Mouse (Mus musculus): ENCODE measurements around the gene Mthfd1l.

Mthfd1l gene

DNA sequence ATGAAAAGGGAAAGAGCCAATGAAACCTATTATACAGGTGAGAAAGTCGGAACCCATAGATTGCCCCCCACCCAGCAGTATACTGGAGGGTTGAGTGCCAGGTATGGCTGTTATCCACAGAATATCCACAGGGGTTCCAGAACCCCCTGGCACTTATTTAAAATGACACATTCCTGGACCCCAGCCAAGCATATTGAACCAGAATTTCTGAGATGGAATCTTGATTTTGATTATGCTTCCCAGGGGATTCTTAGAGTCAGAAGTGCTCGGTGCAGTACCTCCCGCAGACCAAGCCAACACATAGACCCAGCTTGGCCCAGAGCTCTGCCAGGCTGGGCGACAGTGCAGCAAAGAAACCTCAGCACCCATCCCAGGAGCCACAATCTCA is 3.7 kb downstream of the Mthfd1l start:
- DNase-seq (ENCODE audit: low spot score in 2 of 2), result no peak

DNA sequence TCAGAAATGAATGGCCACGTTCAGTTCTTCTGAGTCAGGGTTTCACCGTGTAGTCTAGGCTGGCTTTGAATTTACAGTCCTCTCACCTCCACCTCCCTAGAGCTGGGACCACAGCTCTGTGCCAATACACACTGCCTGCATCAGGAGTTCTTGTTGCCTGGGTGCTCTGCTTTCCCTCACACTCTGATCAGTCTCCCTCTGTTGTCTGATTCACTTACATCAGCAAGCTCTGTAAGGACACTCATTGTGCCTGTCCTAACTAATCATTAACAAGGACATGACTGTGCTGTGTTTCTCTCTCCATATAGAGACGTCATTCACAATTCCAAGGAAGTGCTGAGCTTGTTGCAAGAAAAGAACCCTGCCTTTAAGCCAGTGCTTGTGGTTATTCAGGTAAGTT is 5.4 kb downstream of the Mthfd1l start:
- no peak for DNase-seq (ENCODE audit: low spot score in 2 of 2)

DNA sequence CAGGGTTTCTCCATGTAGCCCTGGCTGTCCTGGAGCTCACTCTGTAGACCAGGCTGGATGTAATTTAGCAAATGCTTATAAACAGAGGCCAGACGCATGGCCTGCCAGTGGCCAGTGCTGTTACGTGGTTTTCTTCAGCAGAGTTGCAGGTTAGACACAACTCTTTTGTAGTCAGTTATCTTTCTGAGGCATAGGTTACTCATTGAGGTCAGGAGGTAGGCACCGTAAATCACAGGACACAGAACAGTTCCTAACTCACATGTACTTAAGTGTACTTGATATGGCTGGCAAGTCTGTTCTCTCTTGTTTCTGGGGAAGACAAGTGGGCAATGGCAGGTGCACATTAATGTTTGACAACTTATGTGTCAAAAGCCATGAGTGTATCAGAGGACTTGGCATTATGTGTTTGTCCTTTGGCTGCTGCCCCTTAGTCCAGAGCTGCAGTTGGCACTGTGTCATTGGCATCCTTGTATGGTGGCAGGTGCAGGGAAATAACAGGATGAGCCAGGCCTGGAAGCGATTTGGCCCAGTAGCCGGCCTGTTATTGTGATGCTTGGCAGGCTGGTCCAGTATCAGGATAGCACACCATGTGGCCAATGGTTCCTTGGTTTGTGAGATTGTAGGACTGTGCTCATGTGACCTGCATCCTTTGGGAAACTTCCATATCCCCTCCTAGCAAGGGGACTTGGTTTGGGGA is 6.0 kb downstream of the Mthfd1l start:
- DNase-seq (ENCODE audit: low spot score in 2 of 2), result no peak

DNA sequence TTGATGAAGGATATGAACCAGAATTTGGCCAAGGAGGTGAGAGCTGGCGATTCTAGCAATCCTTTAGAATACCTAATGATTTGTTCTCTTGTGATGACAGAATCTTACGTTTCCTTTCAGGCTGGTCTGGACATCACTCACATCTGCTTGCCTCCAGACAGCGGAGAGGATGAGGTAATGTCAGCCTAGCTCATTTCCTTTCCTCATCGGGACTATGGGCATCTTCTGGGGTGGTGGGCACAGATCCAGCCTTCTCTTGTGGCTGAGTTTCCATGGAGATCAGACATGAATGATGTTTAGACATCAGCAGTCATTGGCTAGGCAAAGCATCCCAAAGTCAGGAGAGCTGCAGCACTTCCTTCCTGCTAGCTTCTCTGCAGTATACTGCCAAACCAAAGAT is 7.3 kb downstream of the Mthfd1l start:
- no peak for DNase-seq (ENCODE audit: low spot score in 2 of 2)

DNA sequence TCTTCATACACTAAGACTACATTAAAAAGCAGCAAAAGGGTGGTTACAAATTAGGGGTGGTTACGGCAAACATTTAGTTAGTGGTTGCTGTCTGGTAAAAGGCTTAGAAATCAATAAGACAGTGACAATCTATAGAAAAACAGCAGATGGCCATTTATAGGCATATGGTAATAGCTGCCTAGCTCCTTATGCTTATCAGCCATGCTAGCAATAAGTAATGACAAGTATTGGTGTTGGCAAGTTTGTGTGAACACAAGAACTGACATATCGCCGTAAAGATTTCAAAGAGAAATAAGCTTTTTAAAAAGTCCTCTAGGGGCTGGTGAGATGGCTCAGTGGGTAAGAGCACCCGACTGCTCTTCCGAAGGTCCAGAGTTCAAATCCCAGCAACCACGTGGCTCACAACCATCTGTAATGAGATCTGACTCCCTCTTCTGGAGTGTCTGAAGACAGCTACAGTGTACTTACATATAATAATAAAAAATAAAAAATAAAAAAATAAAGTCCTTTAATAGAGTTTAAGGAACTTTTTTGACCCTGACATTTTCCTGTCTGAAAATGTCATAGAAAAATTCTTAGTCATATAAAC is 17.5 kb downstream of the Mthfd1l start:
- DNase-seq (ENCODE audit: low spot score in 2 of 2), result no peak

DNA sequence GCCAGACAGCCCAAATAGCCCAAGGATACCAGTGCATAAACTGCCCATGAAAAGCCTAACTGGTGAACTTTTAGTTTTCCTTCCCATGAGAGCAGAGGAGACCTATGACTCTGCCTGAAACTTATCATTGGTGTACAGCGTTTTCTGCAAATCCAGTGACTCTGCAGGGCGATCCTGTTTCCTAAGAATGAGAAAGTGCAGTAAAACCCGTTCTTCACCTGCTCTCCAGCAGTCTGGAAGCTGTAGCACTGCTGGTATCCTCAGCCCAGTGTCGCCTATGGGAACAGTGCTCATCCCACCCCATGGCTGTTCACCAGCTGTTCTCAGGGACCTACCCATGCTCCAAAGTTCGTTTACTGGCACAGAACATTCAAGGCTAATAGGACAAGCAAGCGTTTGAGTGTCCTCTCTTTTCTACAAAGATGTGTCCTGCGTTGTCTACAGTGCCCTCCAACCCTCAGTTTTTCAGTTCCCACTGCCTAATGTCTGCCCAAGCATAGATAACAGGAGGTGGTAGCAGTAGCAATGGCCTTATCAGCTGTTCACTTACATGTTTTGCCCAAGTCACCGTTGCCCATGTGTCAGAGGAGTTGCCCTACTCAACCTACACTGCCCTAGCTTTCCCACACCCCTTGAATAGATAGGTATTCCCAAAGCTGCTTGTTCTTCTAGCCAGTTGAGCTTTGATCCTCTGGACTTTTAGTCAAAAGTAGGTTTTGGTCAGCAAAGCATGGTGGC is 20.6 kb downstream of the Mthfd1l start:
- DNase-seq (ENCODE audit: low spot score in 2 of 2), result no peak

DNA sequence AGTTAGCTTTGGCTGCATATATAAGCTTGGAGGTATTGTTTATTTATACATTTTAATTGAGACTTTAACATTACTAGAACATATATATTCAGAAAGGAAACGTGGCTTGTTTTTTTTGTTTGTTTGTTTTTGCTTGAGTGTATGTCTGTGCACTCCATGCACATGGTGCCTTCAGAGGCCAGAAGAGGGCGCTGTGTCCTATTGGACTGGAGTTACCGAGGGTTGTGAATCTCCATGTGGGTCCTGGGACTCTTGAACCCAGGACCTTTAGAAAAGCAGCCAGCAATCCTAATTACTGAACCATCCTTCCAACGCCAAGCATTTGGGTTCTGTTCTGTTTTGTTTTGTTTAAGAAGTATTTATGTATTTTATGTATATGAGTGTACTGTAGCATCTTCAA is 22.4 kb downstream of the Mthfd1l start:
- DNase-seq (ENCODE audit: low spot score in 2 of 2), result peak in 1 of 2 experiments; percentile 28

DNA sequence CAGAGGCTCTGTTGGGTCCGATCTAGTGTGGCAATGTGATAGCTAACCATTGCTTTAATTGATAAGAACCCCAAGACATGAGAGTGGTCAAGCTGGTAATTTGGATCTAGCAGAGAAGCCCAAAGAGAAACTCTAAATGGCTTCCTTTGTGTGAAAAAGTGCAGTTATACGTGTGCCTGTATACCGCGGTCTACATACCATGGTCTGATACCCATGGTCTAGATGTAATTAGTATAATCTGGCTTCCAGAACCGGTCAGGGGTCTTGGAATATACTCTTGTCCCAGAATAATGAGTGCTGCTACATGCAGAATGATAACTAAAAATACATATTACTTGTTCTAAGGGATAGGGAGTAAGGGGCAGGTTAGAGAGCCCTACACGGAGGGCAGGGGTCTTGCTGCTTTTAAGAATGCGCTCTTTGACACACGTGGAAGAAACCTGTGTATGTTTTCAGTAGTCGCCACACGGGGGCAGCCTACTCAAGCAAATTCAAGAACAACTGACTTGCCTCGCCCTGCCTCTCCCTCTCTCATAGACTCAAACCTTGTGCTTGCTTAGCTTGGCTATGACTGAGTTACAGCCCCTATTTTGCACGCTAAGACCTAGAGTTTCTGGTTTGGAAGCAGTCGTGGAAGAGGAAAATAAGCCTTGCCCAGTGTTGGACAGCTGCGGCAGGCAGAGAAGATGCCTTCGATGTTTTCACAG is 23.4 kb downstream of the Mthfd1l start:
- peak; percentile 24 to 64 for DNase-seq (ENCODE audit: low spot score in 2 of 2)

DNA sequence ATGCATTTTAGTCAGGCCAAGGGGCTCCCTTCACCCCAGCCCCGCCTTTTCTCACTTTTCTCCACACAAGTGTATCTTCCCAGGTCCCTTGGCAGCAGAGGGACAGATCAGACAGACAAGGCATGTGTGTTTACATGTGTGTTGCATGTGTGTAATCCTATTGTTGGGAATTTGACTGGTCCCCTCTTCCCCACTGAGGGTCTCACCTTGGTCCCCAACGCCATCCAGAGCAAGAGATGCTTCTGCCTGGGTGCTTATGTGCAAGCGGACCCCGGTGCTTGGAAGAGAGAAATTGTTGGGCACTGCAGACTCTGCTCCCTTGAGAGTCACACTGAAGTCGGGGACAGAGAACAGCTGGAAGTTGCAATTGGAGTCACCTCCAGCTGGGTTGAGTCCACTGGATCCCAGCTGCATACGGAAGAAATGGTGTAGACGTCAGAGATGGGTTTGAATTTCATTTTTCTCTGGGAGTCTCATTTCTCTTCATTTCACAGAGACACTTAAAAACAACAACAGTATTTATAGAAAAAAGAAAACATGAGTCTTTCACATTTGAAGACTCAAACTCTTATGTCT is 25.0 kb downstream of the Mthfd1l start:
- no peak for DNase-seq (ENCODE audit: low spot score in 2 of 2)

DNA sequence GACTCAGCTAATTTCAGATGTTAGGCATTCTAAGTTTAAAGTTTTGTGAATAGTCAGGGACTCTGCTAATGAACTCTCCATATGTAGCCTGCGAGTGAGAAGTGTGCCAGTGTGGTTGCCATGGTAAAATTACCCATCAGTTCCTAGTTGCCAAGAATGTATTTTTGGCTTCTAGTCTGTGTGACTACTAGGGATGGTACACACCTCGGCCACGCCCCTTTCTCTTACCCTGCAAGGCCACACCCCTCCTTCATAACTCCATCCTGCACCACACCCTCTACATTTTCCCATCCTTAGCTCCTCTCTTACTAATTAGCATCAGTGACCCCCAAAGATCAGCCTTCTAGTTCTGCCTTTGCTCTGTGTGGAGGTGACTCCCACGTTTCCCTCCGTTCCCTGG is 29.8 kb downstream of the Mthfd1l start:
- DNase-seq (ENCODE audit: low spot score in 2 of 2), result no peak

DNA sequence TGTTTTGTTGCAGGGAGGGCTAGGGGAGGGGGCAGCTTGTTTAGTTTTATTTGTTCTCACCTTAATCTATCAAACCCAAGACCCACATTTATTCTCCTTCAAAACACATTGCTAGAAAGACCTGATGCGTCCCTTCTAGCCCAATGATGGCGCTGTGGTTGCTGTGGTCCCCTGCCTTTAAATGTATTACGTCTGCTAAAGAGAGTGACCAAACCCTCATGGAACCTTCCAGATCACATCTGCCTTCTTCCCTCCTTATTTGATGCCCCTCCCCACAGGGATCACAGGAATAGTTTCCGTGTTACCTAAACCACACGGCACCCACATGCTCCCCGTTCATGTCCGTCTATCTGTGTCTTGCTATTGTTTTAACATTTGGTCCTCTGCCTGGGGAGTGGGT is 32.3 kb downstream of the Mthfd1l start:
- DNase-seq (ENCODE audit: low spot score in 2 of 2), result no peak

DNA sequence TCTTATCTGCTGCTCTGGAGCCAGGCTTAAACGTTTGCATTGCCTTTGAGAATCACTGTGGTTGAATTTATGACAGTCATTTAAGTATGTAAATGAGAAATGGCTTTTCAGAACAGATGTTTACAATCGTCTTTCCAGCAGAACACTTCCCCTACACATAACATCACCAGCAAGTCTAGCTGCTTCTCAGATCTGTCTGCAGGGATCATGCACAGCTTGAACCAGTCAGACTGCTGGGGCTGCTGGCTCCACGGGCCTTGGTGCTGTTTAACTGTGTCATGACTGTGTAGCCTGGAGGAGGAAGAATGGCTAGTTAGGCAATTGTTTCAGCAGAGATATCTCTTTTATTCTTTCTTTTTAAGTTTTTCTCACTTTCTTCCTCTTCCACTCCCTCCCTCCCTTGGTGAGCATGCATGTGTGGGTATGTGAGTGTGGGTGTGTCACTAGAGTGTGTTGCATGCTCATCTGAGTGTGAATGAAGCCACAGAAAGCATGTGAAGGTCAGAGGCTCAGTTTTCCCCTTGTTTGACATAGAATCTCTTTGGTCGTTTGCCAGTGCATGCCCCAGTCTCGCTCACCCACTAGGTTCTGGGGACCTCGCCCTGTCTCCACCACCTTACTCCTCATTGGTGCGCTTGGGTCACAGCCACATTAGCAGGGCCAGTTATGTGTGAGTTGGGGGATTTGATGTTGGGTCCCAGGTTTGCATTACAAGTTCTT is 33.5 kb downstream of the Mthfd1l start:
- DNase-seq (ENCODE audit: low spot score in 2 of 2), result no peak

DNA sequence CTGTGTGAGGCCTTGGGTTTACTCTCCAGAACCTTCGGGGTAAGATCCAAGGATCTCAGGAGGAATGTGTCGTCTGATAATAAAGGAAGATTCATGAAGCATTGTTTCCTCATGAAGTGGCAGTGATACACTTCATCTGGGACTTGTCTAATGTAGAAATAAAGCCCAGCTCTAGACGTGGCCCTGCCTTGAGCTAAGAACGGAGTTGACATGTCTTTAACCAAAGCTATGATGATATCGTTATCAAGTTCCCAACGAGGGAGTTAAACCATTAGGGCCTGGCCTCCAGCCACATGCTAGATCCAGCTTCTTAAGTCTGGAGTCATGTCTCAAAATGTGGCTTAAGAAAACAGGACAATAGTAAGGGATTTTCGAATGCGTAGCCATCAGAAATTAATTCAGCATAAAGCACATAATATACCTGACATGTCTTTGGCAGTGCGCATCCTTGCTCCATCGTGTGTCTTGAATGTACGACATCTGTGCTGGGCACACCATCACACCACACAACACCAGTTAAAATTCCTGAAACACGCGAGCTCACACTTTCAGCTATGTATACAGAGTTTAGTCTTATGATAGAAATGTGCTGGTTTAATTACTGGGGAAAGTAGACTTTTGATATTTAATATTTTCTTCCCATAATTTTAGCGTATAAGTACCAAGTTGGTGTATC is 49.8 kb downstream of the Mthfd1l start:
- no peak for DNase-seq (ENCODE audit: low spot score in 2 of 2)

DNA sequence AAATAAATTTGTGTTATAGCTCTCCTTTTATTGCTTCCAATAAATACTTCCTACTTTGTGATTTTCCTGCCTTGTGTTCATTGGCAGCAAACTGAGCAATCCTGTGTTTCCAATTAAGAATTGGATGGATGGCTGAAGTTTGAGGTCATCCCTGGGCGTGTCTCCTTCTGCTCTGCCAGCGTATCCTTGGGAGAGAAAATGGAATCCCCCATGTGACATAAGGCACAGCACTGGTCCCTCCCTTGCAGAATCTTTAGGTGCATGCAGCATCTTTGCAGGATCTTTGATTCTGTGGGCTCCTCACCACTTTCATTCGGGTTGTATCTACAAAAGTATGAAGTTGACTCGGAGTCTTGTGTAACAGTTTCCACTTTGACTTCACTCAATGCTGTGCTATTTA is 53.7 kb downstream of the Mthfd1l start:
- no peak for DNase-seq (ENCODE audit: low spot score in 2 of 2)

DNA sequence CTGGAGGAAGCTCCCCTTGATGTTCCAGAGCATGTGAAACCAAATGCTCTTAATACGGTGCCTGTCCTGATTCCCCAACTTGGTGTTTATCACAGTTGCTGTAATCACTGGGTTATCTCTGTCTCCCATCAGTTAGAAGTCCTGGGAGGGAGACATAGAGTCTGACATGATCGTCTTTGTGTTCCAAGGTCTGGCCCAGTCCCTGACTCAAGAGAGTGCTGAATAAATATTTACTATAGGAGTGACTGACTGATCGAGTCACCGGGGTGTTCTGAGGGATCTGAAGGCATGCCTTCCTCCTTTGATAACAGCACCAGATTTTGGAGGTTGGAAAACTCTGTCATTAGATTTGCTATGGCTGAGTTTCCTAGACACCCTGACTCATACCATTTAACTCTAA is 54.5 kb downstream of the Mthfd1l start:
- DNase-seq (ENCODE audit: low spot score in 2 of 2), result no peak

DNA sequence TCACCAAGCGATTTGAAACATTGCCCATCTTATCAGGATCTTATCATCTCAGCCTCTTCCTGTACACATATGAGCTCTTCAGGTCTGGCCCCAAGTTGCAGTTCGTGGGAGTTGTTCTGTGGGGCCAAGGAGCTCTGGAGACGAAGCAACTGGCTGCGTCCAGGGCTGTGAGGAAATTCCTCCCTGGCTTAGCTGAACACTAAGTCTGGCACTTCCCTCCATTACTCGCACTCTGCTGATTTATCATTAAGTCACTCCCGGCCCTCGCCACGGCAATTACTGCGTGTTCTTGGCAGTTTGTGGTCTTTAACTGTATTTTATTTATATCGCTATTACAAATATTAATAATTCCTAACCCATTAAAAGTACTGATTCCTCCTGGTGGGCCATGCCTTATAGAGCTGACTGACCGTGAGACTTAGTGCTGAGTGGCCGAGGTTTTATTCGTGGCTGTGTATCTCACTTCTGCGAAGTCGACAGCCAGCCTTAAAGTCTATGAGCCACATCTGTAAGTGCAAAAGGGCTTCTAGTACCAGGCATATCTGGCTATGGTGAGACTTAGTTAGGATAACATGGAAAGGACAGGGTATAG is 56.0 kb downstream of the Mthfd1l start:
- no peak for DNase-seq (ENCODE audit: low spot score in 2 of 2)

DNA sequence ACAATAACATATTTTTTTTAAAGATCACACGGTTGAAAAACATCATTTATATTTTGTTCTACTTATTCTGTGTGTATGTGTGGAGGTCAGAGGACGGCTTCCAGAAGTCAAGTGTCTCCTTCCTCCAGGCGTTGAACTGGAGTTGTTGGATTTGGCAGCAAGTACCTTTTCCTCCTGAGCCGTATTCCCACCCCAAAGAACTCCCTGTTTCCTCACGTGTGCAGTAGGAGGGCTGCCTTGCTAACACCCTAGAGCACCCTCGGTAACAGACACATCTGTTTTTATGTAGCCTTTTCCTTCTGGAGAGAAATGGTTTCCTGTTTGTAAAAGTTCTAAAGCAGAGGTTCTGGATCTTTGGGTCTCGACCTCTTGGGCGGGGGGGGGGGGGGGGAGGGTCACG is 60.8 kb downstream of the Mthfd1l start:
- no peak for DNase-seq (ENCODE audit: low spot score in 2 of 2)

DNA sequence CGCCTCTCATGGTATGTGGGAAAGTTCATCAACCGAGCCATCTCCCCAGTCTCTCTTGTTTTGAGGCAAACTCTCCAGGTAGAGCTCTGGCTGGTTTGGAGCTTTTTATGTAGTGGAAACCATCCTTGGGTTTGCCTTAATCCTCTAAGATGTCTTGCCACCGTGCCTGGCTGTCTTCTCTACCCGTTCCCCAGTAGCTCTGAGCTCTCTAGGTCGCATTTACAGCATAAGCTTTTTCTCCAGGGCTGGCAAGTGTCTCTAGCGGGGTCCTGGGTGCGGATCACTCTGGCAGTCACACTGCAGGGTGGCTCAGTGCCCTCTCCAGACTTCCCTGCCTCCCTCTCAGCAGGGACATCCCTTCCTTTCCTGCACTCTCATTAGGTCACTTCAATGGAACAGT is 63.6 kb downstream of the Mthfd1l start:
- no peak for DNase-seq (ENCODE audit: low spot score in 2 of 2)

DNA sequence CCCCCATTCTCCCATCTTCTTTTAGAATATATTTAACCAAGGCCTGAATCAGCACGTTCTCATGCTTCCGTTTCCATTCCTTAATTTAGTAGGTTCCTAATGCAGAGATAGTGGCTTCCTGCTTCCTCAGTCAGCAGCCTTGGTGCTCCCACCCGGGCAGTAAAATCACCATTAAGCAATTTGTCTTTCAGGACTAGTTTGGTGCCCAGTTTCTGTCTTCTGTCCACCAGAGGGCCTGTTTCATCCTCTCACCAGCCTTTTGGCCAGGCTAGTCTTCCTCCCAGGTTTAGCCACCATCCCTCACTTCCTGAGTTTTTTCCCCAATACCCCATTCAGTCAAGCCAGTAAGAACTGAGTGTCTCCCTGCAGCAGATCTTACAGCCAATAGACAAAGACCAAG is 64.1 kb downstream of the Mthfd1l start:
- DNase-seq (ENCODE audit: low spot score in 2 of 2), result no peak

DNA sequence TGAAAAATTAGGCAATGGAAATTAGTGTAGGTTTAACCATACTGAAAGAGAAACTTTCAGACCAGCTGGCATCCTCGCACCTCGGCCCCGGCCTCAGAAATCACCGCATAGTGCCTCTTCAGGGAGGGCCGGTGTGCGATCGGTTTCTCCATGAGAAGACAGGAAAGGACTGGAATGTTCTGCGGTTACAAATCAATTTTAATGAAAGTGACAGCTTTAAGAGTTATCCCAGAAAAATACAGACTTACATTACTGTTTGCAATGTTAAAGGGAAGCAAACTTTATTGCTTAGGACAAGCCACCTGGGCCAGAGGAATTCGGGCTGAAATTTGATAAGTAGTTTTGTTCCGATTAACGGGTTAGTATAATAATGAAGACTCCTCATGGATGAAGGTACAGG is 65.7 kb downstream of the Mthfd1l start:
- no peak for DNase-seq (ENCODE audit: low spot score in 2 of 2)

DNA sequence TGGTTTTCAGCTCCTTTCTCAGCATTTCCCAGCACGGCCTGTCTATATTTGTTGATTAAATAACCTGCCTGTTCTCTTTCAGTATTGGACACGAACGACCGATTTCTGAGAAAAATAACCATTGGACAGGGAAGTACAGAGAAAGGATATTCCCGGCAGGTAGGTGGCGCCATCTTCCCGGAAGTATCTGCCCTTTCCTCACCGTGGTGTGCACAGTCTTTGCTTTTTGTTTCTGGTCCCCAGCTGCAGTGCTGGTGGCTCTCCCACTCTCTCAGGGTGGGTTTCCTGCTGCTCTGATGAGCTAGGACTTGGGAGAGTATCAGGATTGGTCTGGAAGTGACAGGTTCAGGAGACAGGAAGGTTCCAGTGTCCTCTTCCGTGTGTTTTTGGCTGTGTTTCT is 68.8 kb downstream of the Mthfd1l start:
- DNase-seq (ENCODE audit: low spot score in 2 of 2), result peak in 1 of 2 experiments; percentile 29

All from thymus, postnatal 10 days (tissue).